Mouse (Mus musculus) spleen, adult 2 months (tissue): ENCODE data around the gene Ezh1.

ENCODE experiments used
- CTCF ChIP-seq: fragments of 200-500 bp; IDR thresholded peaks from 2 replicates; pipeline ENCODE4 v1.5.1; 2011; ENCODE audit warnings: mild to moderate bottlenecking, inconsistent platforms; ENCODE audit not compliant: insufficient read depth, insufficient read length, insufficient replicate concordance; ENCODE audit errors: extremely low read depth
- POLR2A ChIP-seq: fragments of 200-500 bp; IDR thresholded peaks from 2 replicates; pipeline ENCODE4 v1.6.1; 2011; ENCODE audit warnings: low read depth, low read length, inconsistent platforms

DNA sequence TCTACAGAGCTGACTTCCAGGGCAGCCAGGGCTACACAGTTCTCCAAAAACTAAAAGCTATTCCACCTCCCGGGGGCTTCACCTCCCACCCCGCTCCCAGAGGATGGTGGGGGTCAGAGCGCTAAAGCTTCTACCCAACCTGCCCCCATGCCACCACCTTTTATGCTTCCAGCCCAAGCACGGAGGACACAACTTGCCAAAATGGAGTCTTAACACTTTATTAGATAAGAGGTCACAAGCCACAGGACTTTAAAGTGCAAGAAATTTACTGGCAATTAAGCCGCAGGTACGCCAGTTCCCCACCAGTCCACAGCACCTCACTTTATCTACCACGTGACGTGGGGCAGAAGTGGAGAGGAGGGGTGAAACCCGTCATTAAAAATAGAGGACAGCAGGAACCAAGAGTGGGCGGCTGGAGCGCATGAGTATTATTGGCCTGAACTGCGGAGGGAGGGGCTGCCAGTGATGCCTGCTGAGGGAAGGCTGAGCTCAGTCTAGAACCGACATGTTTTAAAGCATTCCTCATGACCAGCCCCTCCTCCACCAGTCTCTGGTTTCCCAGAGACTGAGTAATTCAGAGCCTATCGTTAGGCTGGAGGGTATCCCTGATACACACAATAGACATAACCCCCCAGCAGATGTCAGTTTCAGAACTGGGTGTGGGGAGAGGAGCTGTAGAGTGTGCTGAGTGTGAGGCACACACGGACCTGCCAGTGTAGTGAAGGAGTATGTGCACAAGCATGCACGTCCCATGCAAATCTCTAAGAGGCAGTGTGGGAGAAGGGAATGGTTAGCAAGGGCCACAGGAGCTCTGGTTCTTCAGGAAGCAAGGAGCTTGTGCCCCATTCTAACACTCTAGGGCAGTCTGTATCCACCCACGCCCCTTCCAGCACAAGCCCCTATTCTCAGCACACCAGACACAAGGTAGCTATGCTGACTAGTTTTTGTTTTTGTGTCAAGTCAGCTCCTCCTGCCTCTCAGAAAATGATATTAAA lies 35.1 kb downstream of the Ezh1 start:
- no peak for TF ChIP-seq CTCF
- no peak for TF ChIP-seq POLR2A
